Mouse (Mus musculus): ENCODE measurements at regions not wholly inside any gene's neighbourhood (a gene's known extent, or its start where the extent isn't known, plus 50 kb on each side); places are given as distances from the start of the nearest gene placed in this dataset.

DNA sequence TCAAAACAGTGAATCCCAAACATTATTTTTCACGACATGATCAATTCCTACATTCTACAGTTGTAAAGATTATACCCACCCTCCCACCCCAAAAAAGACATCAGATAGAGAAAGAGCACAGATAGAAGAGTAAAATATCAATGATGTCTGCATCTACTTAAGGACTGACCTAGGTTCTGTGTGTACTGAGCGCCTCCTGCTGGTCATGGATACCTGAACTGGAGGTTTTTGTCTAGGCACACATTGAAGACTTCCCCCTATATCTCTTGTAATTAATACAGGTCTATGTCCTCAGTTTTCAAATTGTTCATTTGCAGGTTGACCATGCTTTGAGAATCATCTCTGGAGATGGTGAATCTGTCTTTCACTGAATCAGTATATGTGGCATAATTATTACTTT is 952.0 kb downstream of the Adam6a start:
- no peak for TF ChIP-seq CTCF (IDR thresholded peaks at IDR 0.05; ENCODE audit: control insufficient read depth, insufficient read depth, low read length)
- TF ChIP-seq POLR2A (IDR thresholded peaks at IDR 0.05; ENCODE audit: borderline replicate concordance, control insufficient read depth, low read depth, low read length) = no peak

Measured in bone marrow, adult 2 months (tissue).